Mouse (Mus musculus): ENCODE measurements at regions not wholly inside any gene's neighbourhood (a gene's known extent, or its start where the extent isn't known, plus 50 kb on each side); places are given as distances from the start of the nearest gene placed in this dataset. TPM values are rescaled to one million over a fixed set of nuclear protein-coding genes. Genes with fewer than 3 reads are reported as not detected.

Small RNA genes in the stretch of these regions (microRNA-seq; reads per million reads assigned to microRNA genes)
- not detected for gene Gm25754
